Mouse (Mus musculus) hindbrain, embryonic 14.5 days (tissue): Measurements from ENCODE around the gene Syce2. TPM values are rescaled to one million over a fixed set of nuclear protein-coding genes. Genes with fewer than 3 reads are reported as not detected.
A peak's percentile ranks its signal among the peaks of the same experiment; 100 is the strongest.
"Not testable (repeated sequence)": the region's sequence is repeated elsewhere in the genome, so short reads cannot be mapped to it uniquely, and the experiment has no call there.

Experiments used
- ATAC-seq: fragments of 200-750 bp; cut with Nextera tagmentation; 2 replicates; pipeline ENCODE4 v1.8.0; 2017; ENCODE audit warnings: moderate number of reproducible peaks, mild to moderate bottlenecking, moderate TSS enrichment, moderate library complexity; ENCODE audit not compliant: low FRiP score
- DNase-seq: peaks from one replicate; pipeline ENCODE4 v3.0.0-alpha.2; 2015; ENCODE audit warnings: low spot score
- H3K27ac ChIP-seq: fragments of 300-500 bp; sonication (generic); 2 replicates; pipeline ENCODE4 v1.5.1; 2014; ENCODE audit warnings: mild to moderate bottlenecking, moderate library complexity
- H3K27me3 ChIP-seq: fragments of 300-500 bp; sonication (generic); 2 replicates; pipeline ENCODE4 v1.6.1; 2014; ENCODE audit warnings: mild to moderate bottlenecking, low read length, mixed read lengths; ENCODE audit not compliant: control insufficient read depth, insufficient read depth
- H3K36me3 ChIP-seq: fragments of 300-500 bp; sonication (generic); replicated peaks from 2 replicates; pipeline ENCODE4 v1.6.1; 2014; ENCODE audit not compliant: control insufficient read depth, insufficient read depth
- H3K4me1 ChIP-seq: fragments of 300-500 bp; sonication (generic); replicated peaks from 2 replicates; pipeline ENCODE4 v1.6.1; 2014; ENCODE audit warnings: antibody characterized with exemption, low read length, mixed read lengths; ENCODE audit not compliant: control insufficient read depth, insufficient read depth
- H3K4me2 ChIP-seq: fragments of 300-500 bp; sonication (generic); replicated peaks from 2 replicates; pipeline ENCODE4 v1.6.1; 2014; ENCODE audit warnings: mild to moderate bottlenecking, moderate library complexity
- H3K4me3 ChIP-seq: fragments of 300-500 bp; sonication (generic); replicated peaks from 2 replicates; pipeline ENCODE4 v1.5.1; 2014; ENCODE audit warnings: mild to moderate bottlenecking, low read length
- H3K9ac ChIP-seq: fragments of 300-500 bp; sonication (generic); 2 replicates; pipeline ENCODE4 v1.6.1; 2014
- H3K9me3 ChIP-seq: fragments of 300-500 bp; sonication (generic); 2 replicates; pipeline ENCODE4 v1.6.1; 2016; ENCODE audit warnings: low read length; ENCODE audit not compliant: control insufficient read depth
- WGBS: fragments of 180-500 bp; shearing (Covaris S2); extraction: QIAGEN DNeasy Blood & Tissue Kit; methylation state at CpG from one replicate; pipeline ENCODE4 v1.1.7; 2014; 5-methylcytosine and 5-hydroxymethylcytosine counted together
- polyA plus RNA-seq: library from polyadenylated mRNA; unstranded; fragments of >200 nt; fragmentation: Nextera tagmentation; extraction: Ambion mirVana; gene quantifications from 2 replicates; pipeline ENCODE4 v1.2.1, GENCODE M21; 2014

Syce2 gene
- polyA plus RNA-seq = 27.7 and 32.5 TPM in 2 replicates

- ATAC-seq (peak; percentile 44; the same call in 1 of the 2 replicates), DNase-seq (peak; percentile 66)
- H3K36me3 ChIP-seq = peaks cover 43% of the 10 kb centered on the region
- no peaks in the 10 kb centered on the region for H3K9me3 ChIP-seq
- H3K9ac ChIP-seq = peak within 1 kb of the TSS; percentile 54
- peaks cover 6% of the 10 kb centered on the region; the same call in 1 of the 2 replicates for H3K27me3 ChIP-seq
- 16% methylated on average over 46 of the region's 46 CpGs for WGBS
- H3K4me1 ChIP-seq = peaks cover 4% of the 10 kb centered on the region; the same call in 1 of the 2 replicates
- H3K4me3 ChIP-seq = peak within 1 kb of the TSS; percentile 41
- no peak within 1 kb of the TSS for H3K27ac ChIP-seq
- H3K4me2 ChIP-seq = peak within 1 kb of the TSS; percentile 88
Measured at GRCm38 (mm10) chr8:84871376-84872308, at the start of gene Syce2. Gene Syce2 (plus strand): TSS chr8:84872111.

DNA sequence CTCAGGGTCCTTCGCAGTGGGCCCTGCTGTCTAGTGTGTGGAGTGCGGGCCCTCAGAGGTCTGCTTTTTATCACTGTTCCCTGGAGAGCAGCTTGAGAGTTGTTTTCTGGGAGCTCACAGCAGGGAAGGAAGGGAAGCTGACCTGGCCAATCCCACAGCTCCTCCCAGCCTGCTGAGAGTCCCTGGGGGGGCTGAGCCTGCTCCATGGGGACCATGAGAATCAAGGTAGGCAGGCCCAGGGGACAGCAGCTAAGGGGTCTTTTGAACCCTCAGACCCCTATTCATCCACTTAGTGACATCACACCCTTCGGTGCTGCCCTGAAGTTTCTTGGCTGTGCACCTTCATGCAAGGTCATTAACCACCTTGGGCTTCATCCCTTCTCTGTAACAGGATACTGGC lies 49.2 kb upstream of the Syce2 start, which contains the start of gene Dand5:
TSS of gene Dand5 (minus strand) at position 101 of the 400 bp plus-strand sequence.
- WGBS = 21% methylated on average over 3 of the region's 3 CpGs
- no peak for DNase-seq
- Histone ChIP-seq H3K4me1 (0 out of 2 replicates have a peak, but pooled peaks cover 3% of the 10 kb centered on the region), H3K36me3 (no peaks in the 10 kb centered on the region), H3K4me2 (peak within 1 kb of the TSS; percentile 46), H3K27me3 (0 out of 2 replicates have a peak, but pooled peaks cover 4% of the 10 kb centered on the region), H3K27ac (no peak within 1 kb of the TSS), H3K4me3 (peak within 1 kb of the TSS; percentile 17), H3K9ac (peak within 1 kb of the TSS; percentile 32; the same call in 1 of the 2 replicates), H3K9me3 (no peaks in the 10 kb centered on the region)
- ATAC-seq = no peak

GRCm38 (mm10) chr8:84823653-84824052 lies 48.3 kb upstream of the Syce2 start:
- H3K9me3 ChIP-seq = no peaks in the 10 kb centered on the region
- H3K27ac ChIP-seq = no peak overlapping the region
- DNase-seq = peak; percentile 88
- WGBS = under 1% methylated on average over 18 of the region's 18 CpGs
- no peaks in the 10 kb centered on the region for H3K36me3 ChIP-seq
- H3K4me3 ChIP-seq = peak overlapping the region; percentile 17
- 0 out of 2 replicates have a peak, but pooled peaks cover 4% of the 10 kb centered on the region for H3K27me3 ChIP-seq
- peak overlapping the region; percentile 32; the same call in 1 of the 2 replicates for H3K9ac ChIP-seq
- H3K4me1 ChIP-seq = 0 out of 2 replicates have a peak, but pooled peaks cover 3% of the 10 kb centered on the region
- peak overlapping the region; percentile 46 for H3K4me2 ChIP-seq
- ATAC-seq = peak; percentile 91

DNA sequence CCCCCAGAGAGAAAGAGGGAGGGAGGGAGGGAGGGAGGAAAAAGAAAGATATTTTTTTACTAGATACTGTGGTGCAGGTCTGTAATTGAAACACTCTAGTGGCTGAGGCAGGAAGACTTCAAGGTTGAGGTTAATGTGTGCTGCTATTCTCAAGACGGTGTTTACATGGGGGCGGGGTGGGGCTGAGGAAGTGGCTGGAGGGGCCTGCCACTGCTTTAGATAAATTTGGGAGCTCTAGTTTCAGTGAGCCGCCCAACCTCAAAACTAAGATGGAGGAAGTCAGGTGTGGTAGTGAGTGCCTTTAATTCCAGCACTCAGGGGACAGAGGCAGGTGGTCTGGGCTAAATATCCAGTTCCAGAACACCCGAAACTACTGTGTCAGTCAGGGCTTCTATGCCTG lies 46.3 kb upstream of the Syce2 start:
- Histone ChIP-seq H3K4me1 (0 out of 2 replicates have a peak, but pooled peaks cover 3% of the 10 kb centered on the region), H3K36me3 (no peaks in the 10 kb centered on the region), H3K4me3 (no peak overlapping the region), H3K9ac (no peak overlapping the region), H3K27ac (no peak overlapping the region), H3K27me3 (0 out of 2 replicates have a peak, but pooled peaks cover 4% of the 10 kb centered on the region), H3K4me2 (no peak overlapping the region), H3K9me3 (no peaks in the 10 kb centered on the region)
- WGBS = 79% methylated on average over 4 of the region's 4 CpGs
- ATAC-seq (no peak), DNase-seq (no peak)

GRCm38 (mm10) chr8:84826518-84826917 lies 45.4 kb upstream of the Syce2 start:
- not testable (repeated sequence) for H3K9ac ChIP-seq

DNA sequence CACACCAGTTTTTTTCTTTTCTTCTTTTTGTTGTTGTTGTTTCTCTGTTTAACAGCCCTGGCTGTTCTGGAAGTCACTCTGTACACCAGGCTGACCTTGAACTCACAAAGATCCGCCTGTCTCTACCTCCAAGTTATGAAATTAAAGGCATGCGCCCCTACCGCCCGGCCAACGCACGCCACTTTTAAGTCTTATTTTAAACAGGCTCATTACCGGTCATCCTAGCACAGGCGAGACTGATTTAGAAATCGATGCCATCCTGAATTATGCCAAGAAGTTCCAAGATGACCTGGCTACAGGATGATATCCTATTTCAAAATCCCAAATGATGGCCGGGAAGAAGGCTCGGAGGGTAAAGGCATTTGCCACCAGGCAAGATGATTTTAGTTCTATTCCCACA lies 40.4 kb upstream of the Syce2 start, which contains the start of gene Gadd45gip1:
TSS of gene Gadd45gip1 (plus strand) at position 33 of the 400 bp plus-strand sequence.
- Histone ChIP-seq H3K4me3 (peak within 1 kb of the TSS; percentile 85), H3K9me3 (no peaks in the 10 kb centered on the region), H3K4me2 (peak within 1 kb of the TSS; percentile 59), H3K9ac (peak within 1 kb of the TSS; percentile 91), H3K4me1 (peaks cover 11% of the 10 kb centered on the region), H3K27me3 (no peaks in the 10 kb centered on the region), H3K36me3 (peaks cover 28% of the 10 kb centered on the region), H3K27ac (peak within 1 kb of the TSS; percentile 96)
- WGBS = 82% methylated on average over 11 of the region's 11 CpGs
- ATAC-seq (no peak), DNase-seq (no peak)

More at GRCm38 (mm10) chr8:84826518-84826917, 45.4 kb upstream of the Syce2 start:
- not testable (repeated sequence) for H3K36me3 ChIP-seq, DNase-seq, H3K4me1 ChIP-seq, H3K4me2 ChIP-seq, H3K4me3 ChIP-seq, H3K27ac ChIP-seq, H3K27me3 ChIP-seq, ATAC-seq, H3K9me3 ChIP-seq
- WGBS = 82% methylated on average over 2 of the region's 2 CpGs

DNA sequence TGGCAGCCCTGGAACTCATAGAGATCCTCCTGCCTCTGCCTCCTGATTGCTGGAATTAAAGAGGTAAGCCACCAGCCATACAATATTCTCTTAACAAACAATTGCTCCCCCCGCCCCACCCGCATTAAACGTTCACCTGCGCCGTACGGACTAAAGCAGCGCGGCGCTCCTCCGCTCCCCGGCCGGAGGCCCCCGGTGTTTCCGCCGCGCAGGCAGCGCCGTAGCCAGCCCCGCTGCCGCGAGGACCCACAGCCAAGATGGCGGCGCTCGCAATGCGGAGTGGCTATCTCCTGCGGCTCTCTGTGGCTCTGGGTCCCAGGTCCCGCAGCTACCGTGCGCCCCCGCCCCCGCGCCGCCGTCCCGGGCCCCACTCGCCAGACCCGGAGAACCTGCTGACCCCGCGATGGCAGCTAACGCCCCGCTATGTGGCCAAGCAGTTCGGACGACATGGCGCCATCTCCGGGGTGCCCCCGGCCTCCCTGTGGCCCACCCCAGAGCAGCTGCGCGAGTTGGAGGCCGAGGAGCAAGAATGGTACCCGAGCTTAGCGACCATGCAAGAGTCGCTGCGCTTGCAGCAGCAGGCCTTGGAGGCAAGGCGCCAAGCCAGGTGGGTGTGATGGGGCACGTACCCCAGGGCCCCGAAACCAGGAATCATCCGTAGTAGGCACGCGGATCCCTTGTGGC lies 39.7 kb upstream of the Syce2 start:
- Histone ChIP-seq H3K9ac (peak overlapping the region; percentile 91), H3K4me2 (peak overlapping the region; percentile 59), H3K9me3 (no peaks in the 10 kb centered on the region), H3K4me1 (peaks cover 11% of the 10 kb centered on the region), H3K4me3 (peak overlapping the region; percentile 85), H3K36me3 (peaks cover 35% of the 10 kb centered on the region), H3K27ac (peak overlapping the region; percentile 96), H3K27me3 (no peaks in the 10 kb centered on the region)
- 1% methylated on average over 57 of the region's 59 CpGs for WGBS
- ATAC-seq = peak; percentile 77
- DNase-seq = peak; percentile 87

DNA sequence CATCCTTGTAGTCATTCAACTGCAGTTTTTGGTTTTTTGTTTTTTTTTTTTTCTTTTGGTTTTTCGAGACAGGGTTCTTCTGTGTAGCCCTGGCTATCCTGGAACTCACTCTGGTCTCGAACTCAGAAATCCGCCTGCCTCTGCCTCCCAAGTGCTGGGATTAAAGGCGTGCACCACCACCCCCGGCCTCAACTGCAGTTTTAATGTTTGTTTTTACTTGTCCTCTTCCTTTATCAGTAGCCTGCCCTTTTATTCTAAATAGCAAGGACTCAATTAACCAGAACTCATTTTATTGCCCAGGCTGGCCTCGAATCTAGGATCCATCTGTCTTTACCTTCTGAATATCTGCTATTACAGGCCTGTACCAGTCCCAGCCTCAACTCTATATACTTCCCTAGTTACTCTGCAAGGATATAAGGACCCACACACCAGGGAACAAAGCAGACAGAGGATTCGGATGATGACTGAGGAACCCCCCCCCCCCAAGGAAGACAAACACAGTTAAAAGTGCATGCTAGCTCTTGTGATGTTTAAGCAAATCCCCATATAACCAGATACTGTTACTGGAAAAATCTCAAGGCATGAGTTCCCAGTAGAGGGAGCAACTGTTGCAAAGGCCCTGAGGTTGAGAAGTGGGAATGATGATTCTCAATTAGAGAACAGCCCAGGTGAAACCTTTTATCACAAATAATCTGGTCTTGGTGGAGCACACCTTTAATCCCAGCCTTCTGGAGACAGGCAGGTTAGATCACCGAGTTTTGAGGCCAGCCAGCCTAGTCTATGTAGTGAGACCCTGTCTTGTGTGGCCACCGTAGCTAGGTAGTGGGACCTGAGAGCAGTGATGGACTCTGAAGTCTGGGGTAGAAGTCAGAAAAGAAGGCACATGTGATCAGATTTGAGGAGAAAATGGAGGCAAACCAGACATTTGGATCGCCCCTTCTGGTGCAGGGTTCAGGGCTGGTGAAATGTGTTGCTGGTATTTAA lies 38.9 kb upstream of the Syce2 start:
- H3K27me3 ChIP-seq = no peaks in the 10 kb centered on the region
- peak overlapping the region; percentile 96 for H3K27ac ChIP-seq
- peak overlapping the region; percentile 91 for H3K9ac ChIP-seq
- ATAC-seq = no peak
- peaks cover 11% of the 10 kb centered on the region for H3K4me1 ChIP-seq
- H3K4me2 ChIP-seq = peak overlapping the region; percentile 59
- no peaks in the 10 kb centered on the region for H3K9me3 ChIP-seq
- no peak for DNase-seq
- H3K36me3 ChIP-seq = peaks cover 44% of the 10 kb centered on the region
- peak overlapping the region; percentile 85 for H3K4me3 ChIP-seq
- WGBS = 70% methylated on average over 10 of the region's 10 CpGs
